Mouse (Mus musculus) midbrain, embryonic 16.5 days (tissue): Measurements from ENCODE around the gene Uimc1. TPM values are rescaled to one million over a fixed set of nuclear protein-coding genes. Genes with fewer than 3 reads are reported as not detected.

ENCODE experiments used
- ATAC-seq: fragments of 200-750 bp; cut with Nextera tagmentation; 2 replicates; pipeline ENCODE4 v1.8.0; 2017; ENCODE audit warnings: moderate TSS enrichment
- H3K27ac ChIP-seq: fragments of 300-500 bp; sonication (generic); 2 replicates; pipeline ENCODE4 v1.5.1; 2014; ENCODE audit warnings: mild to moderate bottlenecking, low read length, mixed read lengths
- H3K27me3 ChIP-seq: fragments of 300-500 bp; sonication (generic); 2 replicates; pipeline ENCODE4 v1.6.1; 2014; ENCODE audit warnings: low read depth, low read length, mixed read lengths; ENCODE audit not compliant: control insufficient read depth, insufficient read depth
- H3K36me3 ChIP-seq: fragments of 300-500 bp; sonication (generic); 2 replicates; pipeline ENCODE4 v1.6.1; 2014; ENCODE audit warnings: mild to moderate bottlenecking, low read length, moderate library complexity, mixed read lengths; ENCODE audit not compliant: control insufficient read depth, insufficient read depth
- H3K4me1 ChIP-seq: fragments of 300-500 bp; sonication (generic); 2 replicates; pipeline ENCODE4 v1.6.1; 2014; ENCODE audit warnings: mild to moderate bottlenecking, low read length, mixed read lengths; ENCODE audit not compliant: control insufficient read depth, insufficient read depth
- H3K4me2 ChIP-seq: fragments of 300-500 bp; sonication (generic); 2 replicates; pipeline ENCODE4 v1.6.1; 2014; ENCODE audit warnings: mild to moderate bottlenecking, low read length, mixed read lengths
- H3K4me3 ChIP-seq: fragments of 300-500 bp; sonication (generic); 2 replicates; pipeline ENCODE4 v1.5.1; 2014; ENCODE audit warnings: low read depth, mild to moderate bottlenecking, low read length, moderate library complexity, mixed read lengths
- H3K9ac ChIP-seq: fragments of 300-500 bp; sonication (generic); 2 replicates; pipeline ENCODE4 v1.6.1; 2014; ENCODE audit warnings: low read depth, low read length, mixed read lengths
- H3K9me3 ChIP-seq: fragments of 300-500 bp; sonication (generic); replicated peaks from 2 replicates; pipeline ENCODE4 v1.6.1; 2014; ENCODE audit warnings: mild to moderate bottlenecking, low read length, mixed read lengths; ENCODE audit not compliant: control insufficient read depth, poor library complexity, severe bottlenecking
- WGBS: fragments of 180-500 bp; shearing (Covaris S2); extraction: QIAGEN DNeasy Blood & Tissue Kit; methylation state at CpG from one replicate; pipeline ENCODE4 v1.1.7; 2014; 5-methylcytosine and 5-hydroxymethylcytosine counted together
- polyA plus RNA-seq: library from polyadenylated mRNA; unstranded; fragments of >200 nt; fragmentation: Nextera tagmentation; extraction: Ambion mirVana; gene quantifications from 2 replicates; pipeline ENCODE4 v1.2.1, GENCODE M21; 2015

The Uimc1 gene
- polyA plus RNA-seq, 1 experiment from 2014 or later = 20.8 TPM

- H3K9ac ChIP-seq = no peak overlapping the region
- no peak for ATAC-seq
- 79% methylated on average over 7 of the region's 7 CpGs for WGBS
- no peak overlapping the region for H3K4me2 ChIP-seq
- no peaks in the 10 kb centered on the region for H3K27me3 ChIP-seq
- H3K4me1 ChIP-seq = no peaks in the 10 kb centered on the region
- no peaks in the 10 kb centered on the region for H3K9me3 ChIP-seq
- H3K36me3 ChIP-seq = no peaks in the 10 kb centered on the region
- no peak overlapping the region for H3K27ac ChIP-seq
- no peak overlapping the region for H3K4me3 ChIP-seq
Measured at GRCm38 (mm10) chr13:55069719-55070118, 30.4 kb downstream of the Uimc1 start.

- Histone ChIP-seq H3K27ac (no peak overlapping the region), H3K9ac (no peak overlapping the region), H3K4me1 (no peaks in the 10 kb centered on the region), H3K4me2 (no peak overlapping the region), H3K9me3 (no peaks in the 10 kb centered on the region), H3K27me3 (no peaks in the 10 kb centered on the region), H3K4me3 (no peak overlapping the region), H3K36me3 (no peaks in the 10 kb centered on the region)
- ATAC-seq = no peak
- 84% methylated on average over 2 of the region's 2 CpGs for WGBS
Measured at GRCm38 (mm10) chr13:55063276-55063675, 36.8 kb downstream of the Uimc1 start.

- Histone ChIP-seq H3K4me3 (no peak overlapping the region), H3K4me1 (no peaks in the 10 kb centered on the region), H3K9me3 (no peaks in the 10 kb centered on the region), H3K36me3 (0 out of 2 replicates have a peak, but pooled peaks cover 4% of the 10 kb centered on the region), H3K9ac (no peak overlapping the region), H3K27ac (no peak overlapping the region), H3K4me2 (no peak overlapping the region), H3K27me3 (no peaks in the 10 kb centered on the region)
- 99% methylated on average over 2 of the region's 2 CpGs for WGBS
- no peak for ATAC-seq
Measured at GRCm38 (mm10) chr13:55058042-55058441, 42.1 kb downstream of the Uimc1 start.

- no peak overlapping the region for H3K4me2 ChIP-seq
- 53% methylated on average over 3 of the region's 3 CpGs for WGBS
- H3K4me1 ChIP-seq = no peaks in the 10 kb centered on the region
- H3K9me3 ChIP-seq = no peaks in the 10 kb centered on the region
- no peak overlapping the region for H3K4me3 ChIP-seq
- ATAC-seq = no peak
- no peaks in the 10 kb centered on the region for H3K36me3 ChIP-seq
- no peaks in the 10 kb centered on the region for H3K27me3 ChIP-seq
- H3K9ac ChIP-seq = no peak overlapping the region
- no peak overlapping the region for H3K27ac ChIP-seq
Measured at GRCm38 (mm10) chr13:55047706-55048105, 52.4 kb downstream of the Uimc1 start.

GRCm38 (mm10) chr13:55040016-55040415 is 60.1 kb downstream of the Uimc1 start:
- no peaks in the 10 kb centered on the region for H3K9me3 ChIP-seq
- H3K9ac ChIP-seq = no peak overlapping the region
- no peak overlapping the region for H3K4me2 ChIP-seq
- H3K27ac ChIP-seq = no peak overlapping the region
- H3K27me3 ChIP-seq = no peaks in the 10 kb centered on the region
- 95% methylated on average over 2 of the region's 2 CpGs for WGBS
- no peaks in the 10 kb centered on the region for H3K36me3 ChIP-seq
- no peak for ATAC-seq
- no peak overlapping the region for H3K4me3 ChIP-seq
- no peaks in the 10 kb centered on the region for H3K4me1 ChIP-seq

GRCm38 (mm10) chr13:55024215-55024614 is 75.9 kb downstream of the Uimc1 start:
- H3K4me3 ChIP-seq = no peak overlapping the region
- H3K9me3 ChIP-seq = no peaks in the 10 kb centered on the region
- no peak overlapping the region for H3K27ac ChIP-seq
- no peak overlapping the region for H3K4me2 ChIP-seq
- H3K27me3 ChIP-seq = no peaks in the 10 kb centered on the region
- no peaks in the 10 kb centered on the region for H3K4me1 ChIP-seq
- no peak overlapping the region for H3K9ac ChIP-seq
- 89% methylated on average over 2 of the region's 2 CpGs for WGBS
- ATAC-seq = no peak
- peaks cover 7% of the 10 kb centered on the region for H3K36me3 ChIP-seq

- ATAC-seq = no peak
- no peak overlapping the region for H3K4me3 ChIP-seq
- H3K4me1 ChIP-seq = no peaks in the 10 kb centered on the region
- H3K27me3 ChIP-seq = no peaks in the 10 kb centered on the region
- WGBS = 83% methylated on average over 9 of the region's 9 CpGs
- no peaks in the 10 kb centered on the region for H3K9me3 ChIP-seq
- H3K4me2 ChIP-seq = no peak overlapping the region
- H3K9ac ChIP-seq = no peak overlapping the region
- H3K27ac ChIP-seq = no peak overlapping the region
- H3K36me3 ChIP-seq = peaks cover 4% of the 10 kb centered on the region
Measured at GRCm38 (mm10) chr13:55022715-55023114, 77.4 kb downstream of the Uimc1 start.

- Histone ChIP-seq H3K27ac (no peak overlapping the region), H3K36me3 (peaks cover 4% of the 10 kb centered on the region), H3K9me3 (no peaks in the 10 kb centered on the region), H3K9ac (no peak overlapping the region), H3K4me3 (no peak overlapping the region), H3K27me3 (no peaks in the 10 kb centered on the region), H3K4me2 (no peak overlapping the region), H3K4me1 (no peaks in the 10 kb centered on the region)
- 46% methylated on average over 4 of the region's 4 CpGs for WGBS
- no peak for ATAC-seq
Measured at GRCm38 (mm10) chr13:55022256-55022655, 77.8 kb downstream of the Uimc1 start.

GRCm38 (mm10) chr13:55021194-55021779 is 78.8 kb downstream of the Uimc1 start, which contains the start of gene Hk3:
Gene Hk3, minus strand, starts transcription at chr13:55021385.
- no peak for ATAC-seq
- H3K9me3 ChIP-seq = no peaks in the 10 kb centered on the region
- H3K9ac ChIP-seq = no peak within 1 kb of the TSS
- H3K4me2 ChIP-seq = no peak within 1 kb of the TSS
- no peaks in the 10 kb centered on the region for H3K4me1 ChIP-seq
- WGBS = 92% methylated on average over 13 of the region's 13 CpGs
- no peak within 1 kb of the TSS for H3K27ac ChIP-seq
- H3K4me3 ChIP-seq = no peak within 1 kb of the TSS
- no peaks in the 10 kb centered on the region for H3K27me3 ChIP-seq
- H3K36me3 ChIP-seq = peaks cover 3% of the 10 kb centered on the region
